Mouse (Mus musculus) gastrocnemius, adult 18-20 months (tissue): ENCODE results near the gene Iqcd. TPM values are rescaled to one million over a fixed set of nuclear protein-coding genes. Genes with fewer than 3 reads are reported as not detected.

Experiments
- DNase-seq: peaks from one replicate; pipeline ENCODE4 v3.0.0; 2021; ENCODE audit warnings: low spot score
- long read RNA-seq, 2 experiments: library from polyadenylated mRNA; stranded (forward); transcript quantifications; one replicate each; pipeline ENCODE4 v2.0.0; 2021
- total RNA-seq, 2 experiments: library from RNA; stranded (reverse); gene quantifications; 2 replicates each; pipeline ENCODE4 v1.2.3; 2021

The Iqcd gene
- not detected for total RNA-seq
- long read RNA-seq, experiment 1: 0 reads
- long read RNA-seq, experiment 2: 0 reads

DNA sequence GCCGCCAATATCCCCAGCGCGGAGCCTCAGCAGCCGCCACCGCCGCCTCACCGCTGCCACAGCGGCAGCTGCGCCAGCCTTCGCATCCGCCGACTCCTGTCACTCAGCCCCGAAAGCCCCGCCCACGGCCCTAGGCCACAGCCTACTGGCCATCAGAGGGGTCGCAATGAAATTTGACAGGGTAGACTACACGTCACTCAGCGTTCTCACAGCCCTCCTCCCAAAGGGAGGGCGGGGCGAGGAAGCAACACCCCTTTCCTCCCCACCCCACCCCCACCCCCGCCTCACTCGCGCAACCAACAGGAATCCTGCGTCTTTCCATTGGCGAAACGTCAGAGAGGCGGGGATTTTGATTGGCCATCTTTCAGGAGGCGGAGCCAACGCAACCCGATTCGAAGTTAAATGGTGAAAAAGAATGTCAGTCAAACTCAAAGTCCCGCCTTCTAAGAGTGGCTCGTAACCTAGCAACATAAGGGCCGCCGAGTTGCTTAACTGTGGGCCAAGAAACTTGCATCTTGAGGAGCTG lies at the start of gene Iqcd, which contains the start of gene Tpcn1:
TSS of gene Iqcd (plus strand) at position 448 of the 526 bp plus-strand sequence.
TSS of gene Tpcn1 (minus strand) at position 105 of the 526 bp plus-strand sequence.
- peak; percentile 99 for DNase-seq

DNA sequence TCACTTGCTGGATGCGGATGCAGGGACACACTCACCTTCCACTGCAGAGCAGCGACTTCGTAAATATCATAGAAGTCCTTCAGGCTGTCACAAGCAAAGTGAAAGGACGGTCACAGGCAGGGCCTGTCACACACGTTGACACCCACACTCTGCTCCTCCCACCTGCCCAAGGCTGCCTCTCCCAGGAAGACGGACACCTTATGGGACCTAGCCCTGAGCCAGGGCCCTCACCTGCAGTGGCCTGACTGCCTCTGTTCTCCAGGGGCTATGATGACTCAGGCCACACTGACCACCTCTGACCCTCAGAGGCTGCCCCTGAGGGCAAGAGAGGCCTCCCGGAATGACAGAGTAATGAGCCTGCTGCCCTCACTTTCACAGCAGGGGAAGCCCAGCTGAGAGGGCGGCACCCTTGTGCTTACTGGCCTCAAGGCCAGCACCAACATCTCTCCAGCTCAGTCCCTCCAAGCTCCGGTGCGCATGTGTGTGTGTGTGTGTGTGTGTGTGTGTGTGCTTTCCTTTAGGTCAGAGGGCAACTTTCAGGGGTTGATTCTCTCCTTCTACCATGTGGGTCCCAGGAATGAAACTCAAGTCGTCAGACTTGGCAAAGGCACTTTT lies 40.5 kb upstream of the Iqcd start:
- DNase-seq: no peak

DNA sequence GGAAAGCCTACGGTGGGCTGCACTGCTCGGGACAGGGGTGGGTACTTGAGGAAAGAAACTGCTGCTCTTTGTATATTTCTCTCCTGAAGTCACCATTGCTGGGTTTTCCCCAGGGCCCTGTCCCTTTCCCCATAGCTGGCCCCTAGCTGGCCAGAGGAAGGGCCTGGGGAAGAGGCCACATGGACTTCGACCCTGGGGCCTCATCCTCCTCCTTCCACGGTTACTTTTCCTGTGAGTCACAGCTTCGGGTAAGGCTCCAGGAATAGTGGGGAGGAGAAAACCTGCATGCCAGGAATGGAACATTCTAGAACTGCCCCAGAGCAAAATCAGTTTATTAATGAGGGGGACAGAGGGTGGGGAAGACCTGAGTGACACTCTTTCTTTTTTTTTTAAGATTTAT lies 38.7 kb upstream of the Iqcd start:
- no peak for DNase-seq

DNA sequence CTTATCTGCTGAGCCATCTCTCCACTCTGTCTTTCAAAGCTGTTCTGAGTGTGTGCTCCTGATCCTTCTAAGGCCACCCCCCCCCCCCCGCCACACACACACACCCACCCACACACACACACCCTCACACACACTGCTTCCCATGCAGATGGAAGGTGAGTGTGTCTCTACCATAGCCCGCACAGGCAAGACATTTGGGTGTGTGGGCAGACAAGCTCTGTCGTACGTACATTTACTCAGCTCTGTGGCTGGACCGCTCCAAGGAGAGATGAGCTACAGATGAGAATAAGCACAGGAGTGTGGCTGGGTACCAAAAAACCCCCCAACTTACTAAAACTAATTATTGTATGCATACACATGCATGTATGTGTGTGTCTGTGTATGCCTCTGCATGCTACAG lies 38.1 kb upstream of the Iqcd start:
- no peak for DNase-seq

DNA sequence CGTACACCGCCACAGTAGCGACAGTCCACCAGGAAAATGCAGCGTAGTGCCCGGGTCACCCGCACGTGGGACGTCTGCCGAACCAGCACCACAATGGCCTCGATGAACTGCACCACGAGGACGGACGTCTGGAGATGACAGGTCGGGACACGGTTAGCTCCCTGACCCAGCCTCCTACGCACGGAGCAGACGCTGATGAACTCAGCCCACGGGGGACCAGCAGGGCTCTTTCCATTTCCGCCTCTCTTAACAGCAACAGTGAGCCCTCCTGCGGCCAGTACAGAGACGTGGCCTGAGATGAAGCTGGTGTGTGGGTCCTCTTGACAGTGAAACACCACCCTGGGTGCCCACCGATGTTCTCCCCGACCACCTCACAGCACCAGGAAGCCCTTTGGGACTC lies 32.9 kb upstream of the Iqcd start:
- no peak for DNase-seq

DNA sequence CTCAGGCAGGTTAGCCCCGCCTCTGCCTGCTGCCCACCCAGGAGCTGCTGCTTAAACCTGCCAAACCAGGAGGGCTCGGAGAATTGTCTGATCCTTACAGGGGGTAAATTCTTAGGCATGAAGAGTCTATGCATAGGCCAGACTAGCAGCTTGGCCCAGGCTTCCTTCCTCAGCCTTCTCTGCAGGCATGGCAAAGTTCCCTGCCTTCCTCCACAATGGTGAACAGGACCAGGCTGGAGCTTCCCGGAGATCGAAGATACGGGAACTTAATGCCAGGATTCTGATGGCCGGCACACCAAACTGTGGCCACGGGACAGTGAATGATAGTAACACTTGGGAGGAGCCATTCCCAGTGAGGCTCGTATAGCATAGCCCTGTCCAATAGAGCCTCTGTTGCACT lies 30.8 kb upstream of the Iqcd start:
- DNase-seq: no peak

DNA sequence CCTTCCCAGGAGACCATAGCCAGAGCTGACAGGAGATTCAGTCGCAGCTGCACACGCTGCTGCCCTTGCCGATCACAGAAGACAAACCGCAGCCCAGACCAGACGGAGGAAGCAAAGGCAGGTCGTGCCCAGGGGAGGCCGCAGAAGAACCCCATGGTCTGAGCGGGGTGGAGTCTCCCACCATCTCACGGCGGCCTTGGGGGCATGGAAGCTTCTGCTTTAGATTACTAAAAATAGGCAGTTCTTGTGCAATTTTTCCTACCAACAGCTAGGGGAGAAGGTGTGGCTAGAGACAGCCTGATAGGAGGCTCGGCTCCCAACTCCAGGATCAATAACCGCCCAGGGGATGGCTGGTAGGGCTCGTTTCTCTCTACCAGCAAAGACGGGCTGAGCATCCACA lies 30.1 kb upstream of the Iqcd start:
- no peak for DNase-seq

DNA sequence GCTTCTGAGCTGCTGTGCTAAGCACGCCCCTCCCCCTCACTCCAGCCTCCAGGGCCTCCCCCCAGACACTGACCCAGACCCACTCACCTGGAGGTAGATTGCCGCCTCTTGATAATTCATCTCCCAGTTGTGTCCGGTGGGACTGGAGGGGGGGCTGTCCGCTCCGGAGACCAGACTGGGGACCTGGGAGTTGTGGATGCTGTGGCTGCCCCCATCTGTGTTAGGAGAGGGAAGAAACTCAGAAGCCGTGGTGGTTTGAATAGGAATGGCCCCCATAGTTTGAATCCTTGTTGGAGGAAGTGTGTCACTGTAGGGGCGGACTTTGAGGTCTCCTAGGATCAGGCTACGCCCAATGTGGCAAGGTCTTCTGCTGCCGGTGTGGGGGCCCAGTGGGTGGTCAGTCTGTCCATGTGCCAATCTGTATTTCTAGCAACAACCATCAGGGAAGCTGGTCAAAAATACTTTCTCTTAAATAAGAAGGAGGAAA lies 28.6 kb upstream of the Iqcd start:
- DNase-seq: no peak

DNA sequence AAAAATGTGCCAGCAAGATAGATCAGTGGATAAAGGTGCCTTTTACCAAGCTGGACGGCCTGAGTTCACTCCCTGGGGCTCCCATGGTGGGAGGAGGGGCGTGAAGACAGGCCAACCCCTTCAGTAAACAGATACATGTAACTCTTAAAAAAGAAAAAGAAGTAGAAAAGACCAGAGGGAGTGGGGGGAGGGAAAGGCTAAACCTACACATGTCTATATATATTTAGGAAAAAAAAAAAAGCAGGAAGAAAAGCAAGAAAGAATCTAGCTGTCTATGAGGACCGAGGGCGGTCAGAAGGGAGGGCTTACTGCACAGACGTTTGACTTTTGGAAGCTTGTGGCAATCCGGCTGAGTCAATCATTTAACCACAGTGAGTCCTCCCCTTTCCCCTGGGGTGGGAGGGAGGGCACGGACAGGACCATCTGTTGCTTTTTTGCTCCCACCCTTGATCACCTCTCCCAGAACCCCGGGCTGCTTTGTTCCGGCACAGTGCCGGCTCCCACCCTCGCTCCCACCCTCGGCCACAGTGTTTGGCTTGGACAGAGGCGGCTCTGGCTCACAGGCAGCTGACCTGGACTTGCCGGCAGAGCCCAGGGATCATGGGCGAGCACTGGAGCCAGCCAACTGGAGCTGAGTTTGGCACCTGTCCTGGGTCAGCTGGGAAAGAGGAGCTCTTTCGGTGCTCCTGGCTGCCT lies 28.1 kb upstream of the Iqcd start:
- peak; percentile 92 for DNase-seq

DNA sequence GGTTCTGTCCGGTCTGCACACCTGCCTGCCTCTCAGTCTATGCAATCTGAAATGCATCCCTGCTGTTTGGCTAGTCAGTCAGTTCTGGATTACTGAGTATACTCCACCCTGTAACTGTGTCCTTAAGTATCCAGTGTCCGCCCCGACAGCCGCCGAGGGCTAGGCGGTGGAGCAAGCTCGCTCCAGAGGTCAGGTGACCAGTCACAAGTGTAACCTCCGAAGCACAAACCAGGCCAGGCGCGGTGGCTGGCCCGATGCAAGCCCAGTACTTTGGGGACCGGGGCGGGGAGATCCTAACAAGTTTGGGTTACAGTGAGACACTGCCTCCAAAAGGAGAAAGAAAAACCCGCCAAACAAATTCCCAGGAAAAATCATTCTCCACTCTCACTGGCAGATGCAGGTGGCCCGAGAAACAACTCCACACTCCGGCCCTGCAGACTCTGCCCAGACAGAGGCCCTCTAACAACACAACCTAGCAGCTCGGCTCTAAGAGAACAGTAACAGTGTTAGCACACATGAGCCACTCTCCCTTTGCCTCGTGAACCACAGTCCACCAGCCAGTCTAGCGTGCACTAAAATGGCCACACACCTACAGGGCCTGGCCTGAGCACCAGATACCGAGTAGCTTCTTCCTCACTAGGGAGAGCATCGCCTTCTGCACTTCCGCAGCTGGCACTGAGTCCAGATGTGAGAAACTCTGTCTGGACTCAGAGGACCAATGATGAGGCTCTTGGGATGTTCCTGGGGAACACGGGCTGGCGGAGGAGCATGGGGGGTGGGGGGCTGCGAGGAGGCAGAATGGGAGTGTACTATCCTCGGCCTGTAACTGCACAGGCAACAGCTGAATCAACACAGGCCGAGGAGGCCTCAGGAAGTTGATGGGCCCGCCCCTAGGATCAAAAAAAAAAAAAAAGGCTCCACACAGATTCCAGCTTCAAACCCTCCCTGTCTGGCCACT lies 25.6 kb upstream of the Iqcd start:
- peak; percentile 91 for DNase-seq

DNA sequence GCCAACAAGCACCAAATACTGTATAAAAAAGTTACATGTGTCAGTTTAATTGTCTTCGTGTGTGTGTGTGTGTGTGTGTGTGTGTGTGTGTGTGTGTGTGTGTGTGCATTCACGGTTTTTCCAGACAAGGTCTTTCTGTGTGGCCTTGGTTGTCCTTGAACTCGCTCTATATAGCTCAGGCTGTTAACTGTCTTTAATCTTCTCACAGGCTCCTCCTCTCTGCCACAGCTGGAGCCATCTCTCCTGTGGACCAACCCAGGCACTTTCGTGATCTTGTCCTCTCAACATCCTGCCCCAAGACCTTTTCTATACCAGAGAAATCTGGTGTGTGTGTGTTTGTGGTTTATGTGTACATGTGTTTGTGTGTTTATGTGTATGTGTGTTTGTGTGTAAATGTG lies 24.9 kb upstream of the Iqcd start:
- no peak for DNase-seq

DNA sequence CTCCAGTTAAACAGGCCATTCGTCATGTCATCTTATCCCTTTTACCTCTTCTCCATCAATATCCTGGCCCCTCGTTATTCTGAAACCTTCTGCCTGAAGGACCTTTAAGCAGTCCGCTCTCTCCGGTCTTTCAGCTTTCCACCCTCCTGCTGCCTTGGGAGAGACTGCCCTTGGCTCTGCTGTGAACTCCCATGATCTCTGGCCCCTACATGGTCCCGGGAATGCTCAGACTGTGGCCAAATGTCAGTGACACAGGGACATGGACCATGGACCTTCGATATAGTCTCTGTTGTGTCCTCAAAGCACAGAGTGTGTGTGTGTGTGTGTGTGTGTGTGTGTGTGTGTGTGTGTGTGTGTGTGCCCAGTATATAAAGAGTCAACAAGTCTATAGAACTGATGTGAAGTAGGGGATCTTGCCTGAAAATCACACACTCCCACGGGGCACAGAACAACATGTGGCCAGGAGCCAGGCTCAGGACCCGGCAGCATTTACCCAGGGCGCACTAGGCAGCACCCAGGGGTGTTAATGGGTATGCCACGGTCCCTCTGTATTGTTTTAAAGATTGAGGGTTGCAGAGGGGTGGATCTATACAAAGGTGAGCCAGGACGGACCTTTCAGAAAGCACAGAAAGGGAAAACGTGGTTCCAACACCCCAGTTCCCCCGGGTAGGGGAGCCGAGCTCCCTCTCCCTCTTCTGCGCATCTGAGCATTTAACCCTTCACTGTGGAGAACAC lies 23.5 kb upstream of the Iqcd start:
- DNase-seq: no peak

DNA sequence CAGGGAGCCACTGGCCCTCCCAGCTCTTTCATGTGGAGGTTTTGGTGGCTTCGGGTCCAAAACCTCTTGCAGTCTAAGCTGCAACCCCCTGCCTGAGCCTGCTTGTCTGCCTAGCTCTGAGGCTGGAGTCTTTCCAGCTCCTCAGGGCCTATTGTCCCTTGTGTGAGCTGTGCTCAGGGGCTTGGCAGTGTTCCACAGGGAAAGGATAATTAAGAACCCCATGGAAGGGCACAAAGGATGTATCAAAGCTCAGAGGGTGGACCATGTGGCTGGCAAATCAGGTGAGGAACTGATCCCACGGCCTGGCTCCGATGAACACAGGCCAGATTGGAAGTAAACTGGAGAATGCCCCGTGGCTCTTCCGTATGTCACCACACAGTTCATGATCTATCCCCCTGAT lies 22.7 kb upstream of the Iqcd start:
- DNase-seq: no peak

DNA sequence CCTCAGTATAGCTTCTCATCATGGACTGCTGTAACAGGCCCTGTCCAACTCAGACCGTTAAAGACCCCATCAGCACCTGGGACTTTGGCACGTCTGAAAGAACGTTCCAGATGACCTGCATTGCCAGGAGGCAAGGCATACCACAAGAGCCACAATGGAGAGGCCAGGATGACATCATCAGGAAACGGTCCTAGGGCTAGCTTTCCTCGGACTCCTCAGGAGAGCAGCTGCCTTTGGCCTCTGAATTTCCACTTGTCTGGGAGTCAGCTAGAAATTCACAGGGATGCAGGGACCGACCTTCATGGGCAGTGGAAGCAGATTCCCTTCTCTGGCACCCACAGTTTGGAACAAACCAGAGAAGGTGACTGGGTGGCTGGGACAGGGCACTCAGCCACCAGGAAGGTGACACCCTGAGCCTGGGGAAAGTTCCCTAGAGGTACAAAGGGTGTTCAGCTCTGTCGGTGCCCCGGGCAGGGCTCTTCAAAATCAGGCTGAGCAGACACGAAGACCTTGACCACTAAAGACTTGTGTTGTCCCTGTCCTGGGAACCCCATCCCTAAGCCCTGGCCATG lies 22.0 kb upstream of the Iqcd start:
- DNase-seq: no peak

DNA sequence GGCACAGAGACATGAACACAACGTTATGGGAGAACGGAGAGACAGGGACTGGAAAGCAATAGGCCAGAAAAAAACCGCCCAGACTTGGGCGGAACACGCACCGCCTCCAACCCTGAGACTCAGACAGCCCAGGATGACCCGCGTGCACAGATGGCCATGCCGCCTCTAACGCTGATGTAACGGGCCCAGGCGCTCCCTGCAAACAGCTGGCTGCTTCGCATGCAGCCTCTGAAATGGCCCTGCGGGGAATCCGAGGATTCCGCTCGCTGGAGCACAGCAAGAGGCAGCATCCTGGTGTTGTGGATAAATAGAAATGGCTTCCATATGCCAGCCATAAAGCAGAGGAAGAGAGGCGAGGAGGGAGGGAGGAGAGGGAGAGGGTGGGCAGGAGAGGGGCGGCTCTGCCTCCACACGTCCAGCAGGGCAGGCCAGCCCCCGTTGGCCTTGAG lies 21.5 kb upstream of the Iqcd start:
- DNase-seq: peak; percentile 72

DNA sequence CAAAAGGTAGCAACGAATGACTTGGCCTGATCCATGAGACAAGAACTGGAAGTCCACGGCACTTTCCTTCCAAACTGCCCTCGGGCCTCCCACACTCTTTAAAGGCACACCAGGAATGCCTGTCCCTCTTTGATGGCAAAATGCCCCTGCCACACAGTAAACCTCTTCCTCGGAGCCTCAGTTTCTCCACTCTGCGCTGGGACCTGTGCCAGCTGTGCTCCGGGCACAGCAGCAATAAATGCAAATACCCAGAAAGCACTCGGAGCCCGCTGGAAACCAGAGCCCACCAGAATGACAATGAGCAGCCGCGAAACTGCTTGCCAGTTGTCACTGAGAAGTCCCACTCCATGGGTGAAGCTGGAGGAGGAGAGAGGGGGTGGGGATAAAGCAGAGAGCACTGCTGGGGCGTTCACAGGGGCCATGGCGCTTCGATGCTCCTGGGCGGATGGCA lies 21.0 kb upstream of the Iqcd start:
- DNase-seq: no peak

DNA sequence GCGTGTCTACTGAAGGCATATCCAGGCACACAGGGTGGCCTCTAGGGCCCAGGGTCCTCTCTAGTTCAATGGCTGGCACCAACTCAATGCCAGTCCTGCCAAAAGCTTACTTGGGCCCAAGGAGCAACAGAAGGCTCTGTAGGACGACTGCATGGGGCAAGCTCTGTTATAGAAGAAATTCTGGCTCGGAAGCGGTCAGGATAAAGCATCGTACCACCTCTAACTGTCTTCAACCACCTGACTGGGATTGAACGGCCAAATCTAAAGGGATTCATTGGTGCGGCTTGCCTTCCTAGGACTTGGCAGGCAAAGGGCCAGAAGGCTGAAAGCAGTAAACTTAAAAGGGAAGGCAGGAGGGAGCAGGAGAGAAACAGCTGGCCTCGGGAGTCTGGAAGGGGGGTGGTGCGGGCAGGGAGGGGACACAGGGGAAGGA lies 20.5 kb upstream of the Iqcd start:
- no peak for DNase-seq

DNA sequence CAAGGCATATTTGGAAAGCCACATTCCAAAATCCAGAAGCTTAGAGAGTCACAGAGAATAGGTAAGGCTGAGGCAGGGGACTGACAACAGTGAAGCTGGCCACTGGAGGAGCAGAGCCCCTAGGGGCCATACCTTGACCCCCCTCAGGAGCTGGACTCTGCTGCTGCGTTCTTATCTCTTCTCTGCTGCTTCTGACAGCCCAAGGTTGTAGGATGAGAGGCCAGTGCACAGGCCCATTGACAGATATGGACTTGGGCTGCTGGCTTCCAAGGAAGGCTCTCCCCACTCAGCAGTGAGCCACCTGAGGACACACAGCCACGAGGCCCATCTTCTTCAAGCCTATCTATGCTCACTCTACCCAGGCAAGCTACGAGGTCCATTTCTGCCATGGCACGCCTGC lies 19.9 kb upstream of the Iqcd start:
- DNase-seq: no peak

DNA sequence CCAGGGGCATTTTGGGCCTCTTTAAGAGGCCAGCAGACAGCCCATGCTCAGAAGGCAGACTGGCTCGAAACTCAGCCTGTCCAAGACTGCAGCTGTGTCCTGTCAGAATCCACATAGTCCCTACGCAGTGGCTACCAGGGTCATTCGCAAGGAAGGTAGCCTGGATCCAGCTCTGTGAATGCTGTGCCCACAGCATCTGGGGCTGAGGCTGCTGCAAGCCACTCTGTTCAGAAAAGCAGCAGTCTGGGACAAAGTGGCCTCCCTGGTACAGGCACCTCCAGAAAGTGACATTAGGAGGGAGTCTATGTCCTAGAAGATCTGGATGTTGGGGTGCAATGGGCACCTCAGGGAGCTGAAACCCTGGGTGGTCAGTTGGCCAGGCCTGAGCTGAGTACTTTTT lies 19.0 kb upstream of the Iqcd start:
- no peak for DNase-seq

DNA sequence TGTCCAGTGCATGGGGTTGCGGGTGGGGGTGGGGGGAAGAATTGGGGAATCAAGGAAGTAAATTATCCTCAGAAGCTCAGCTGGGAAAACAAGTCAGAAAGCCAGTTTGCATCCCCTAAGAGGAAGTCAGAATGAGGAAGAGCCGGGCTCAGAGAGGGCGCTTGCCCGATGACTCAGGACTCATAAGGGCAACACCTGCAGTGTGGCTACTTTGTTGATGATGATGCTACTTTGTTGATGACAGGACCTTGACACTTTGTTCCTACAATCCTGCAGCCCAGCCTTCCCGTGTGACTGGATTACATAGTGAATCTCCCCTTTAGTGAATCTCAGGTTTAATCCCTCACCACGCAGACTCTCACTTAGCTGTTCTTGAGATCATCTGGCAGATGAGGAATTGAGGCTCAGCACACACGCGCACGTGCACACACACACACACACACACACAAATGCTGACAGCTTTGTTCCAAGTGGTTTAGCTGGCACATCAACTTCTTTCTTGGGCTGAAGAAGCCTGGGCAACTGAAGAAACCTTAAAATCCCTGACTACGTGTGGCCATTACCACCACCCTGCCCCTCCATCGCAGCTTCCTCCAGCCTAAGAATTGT lies 18.4 kb upstream of the Iqcd start:
- no peak for DNase-seq
